ENCODE assay signal across 17 mouse cellular contexts in the genomic region with DNA sequence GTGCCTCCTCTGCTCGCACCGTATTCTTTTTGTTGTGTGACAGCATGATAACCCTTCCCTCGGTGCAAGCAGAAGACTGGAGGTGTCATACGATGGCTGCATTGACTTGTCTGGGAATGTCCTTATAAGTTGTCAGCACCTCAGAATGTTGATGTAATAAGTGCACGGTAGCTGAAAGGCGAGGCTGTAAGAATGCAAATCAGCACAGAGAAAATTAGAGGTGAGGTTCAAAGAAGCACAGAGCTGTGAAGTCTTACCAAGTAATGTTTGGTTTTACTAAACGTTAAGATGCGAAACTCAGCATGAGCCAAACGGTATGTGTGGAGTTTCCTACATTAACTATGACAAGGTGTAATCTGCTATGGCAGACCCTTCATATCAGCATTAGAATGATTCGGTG.
A peak's percentile ranks its signal among the peaks of the same experiment; 100 is the strongest.
DNase-seq lines count a peak whose midpoint lies in the region; ATAC-seq lines count a peak whose summit lies in the region.
"Had no signal": no experiment of that assay in that cellular context is flagged by ENCODE, and none has a peak within 500 bp of the region (broad histone marks: within the 10 kb centered on the region; RNA-seq: fewer than 3 reads in every experiment).

No protein-coding gene starts in this region.

- intact Hi-C loops in left cerebral cortex, postnatal 10 days (cut with DNase I), result no loop called here

- no peak for ATAC-seq in heart, embryonic 12.5 days (ENCODE audit: insufficient number of reproducible peaks, low FRiP score)
- ATAC-seq: forebrain, embryonic 13.5 days; forebrain, embryonic 16.5 days had no signal

- H3K9ac ChIP-seq in heart, embryonic 12.5 days, result no peak overlapping the region
- H3K9ac ChIP-seq: embryonic facial prominence, embryonic 12.5 days; forebrain, embryonic 13.5 days had no signal

- H3K36me3 ChIP-seq in heart, embryonic 12.5 days, result no peaks in the 10 kb centered on the region
- H3K36me3 ChIP-seq: embryonic facial prominence, embryonic 10.5 days; embryonic facial prominence, embryonic 12.5 days had no signal

- no peak overlapping the region for H3K4me3 ChIP-seq in heart, embryonic 12.5 days
- H3K4me3 ChIP-seq: embryonic facial prominence, embryonic 10.5 days; embryonic facial prominence, embryonic 12.5 days; forebrain, embryonic 13.5 days had no signal

- no peak overlapping the region for H3K4me2 ChIP-seq in heart, embryonic 12.5 days
- H3K4me2 ChIP-seq: embryonic facial prominence, embryonic 12.5 days; forebrain, embryonic 13.5 days had no signal

- H3K27ac ChIP-seq in heart, embryonic 12.5 days (ENCODE audit: poor library complexity, severe bottlenecking), result no peak overlapping the region
- H3K27ac ChIP-seq: embryonic facial prominence, embryonic 10.5 days; embryonic facial prominence, embryonic 12.5 days; forebrain, embryonic 13.5 days had no signal

- DNase-seq in heart, adult 11 months, result peak; percentile 64
- peak; percentile 1 for DNase-seq in left cerebral cortex, adult 11 months (ENCODE audit: low spot score)
- DNase-seq in left cerebral cortex, postnatal 10 days (ENCODE audit: extremely low spot score in 1 of 2, low spot score in 2 of 2), result no peak
- no peak for DNase-seq in layer of hippocampus, postnatal 14 days (ENCODE audit: low spot score in 2 of 2)
- DNase-seq: adrenal gland, adult 2 months; adrenal gland, postnatal 10 days; adrenal gland, postnatal 25 days; cerebellum, adult 11-12 months; cerebellum, adult 2 months; cerebellum, adult 9-10 months; cerebellum, postnatal 10 days; cerebellum, postnatal 25 days had no signal

- H3K9me3 ChIP-seq in heart, embryonic 12.5 days (replicated peaks), result no peaks in the 10 kb centered on the region
- H3K9me3 ChIP-seq: embryonic facial prominence, embryonic 10.5 days; embryonic facial prominence, embryonic 12.5 days; forebrain, embryonic 13.5 days had no signal

- 53% methylated on average over 10 of the region's 10 CpGs for WGBS in heart, embryonic 12.5 days

- 0 out of 2 replicates have a peak, but pooled peaks cover under 1% of the 10 kb centered on the region for H3K4me1 ChIP-seq in heart, embryonic 12.5 days (replicated peaks)
- H3K4me1 ChIP-seq: embryonic facial prominence, embryonic 10.5 days; embryonic facial prominence, embryonic 12.5 days; forebrain, embryonic 13.5 days had no signal

- no peaks in the 10 kb centered on the region; the same call in 1 of the 2 replicates for H3K27me3 ChIP-seq in heart, embryonic 12.5 days (replicated peaks)
- H3K27me3 ChIP-seq: embryonic facial prominence, embryonic 12.5 days; forebrain, embryonic 13.5 days had no signal

Comparison
In these comparisons a context has a peak if more than half of its experiments do, and no peak if none do; other contexts are left out.
1. DNase-seq: peak in heart, adult 11 months (single experiment) and left cerebral cortex, adult 11 months (single experiment); none in left cerebral cortex, postnatal 10 days (0 of 2) and layer of hippocampus, postnatal 14 days (0 of 2).